Mouse (Mus musculus) adipose tissue, adult 10 weeks (tissue): ENCODE measurements around the gene Mdc1. TPM values are rescaled to one million over a fixed set of nuclear protein-coding genes. Genes with fewer than 3 reads are reported as not detected.

ENCODE experiments used
- polyA plus RNA-seq: library from polyadenylated mRNA; stranded (reverse); fragments of 350-450 nt; fragmentation: Illumina TruSeq; extraction: RNeasy Lipid Tissue Mini Kit (QIAGEN cat#74804); gene quantifications from one replicate; pipeline ENCODE4 v1.2.3, GENCODE M21; 2014; ENCODE audit warnings: low read depth, low replicate concordance

Mdc1 gene
- 18.2 TPM for polyA plus RNA-seq

GRCm38 (mm10) chr17:35841076-35841950, at the start of gene Mdc1:
Gene Mdc1, plus strand, starts transcription at chr17:35841515.

GRCm38 (mm10) chr17:35821439-35822430, 19.6 kb upstream of the Mdc1 start, which contains the start of gene Ier3:
Gene Ier3, plus strand, starts transcription at chr17:35821684.

GRCm38 (mm10) chr17:35822964-35823937, 18.1 kb upstream of the Mdc1 start, which contains the start of gene Flot1:
Gene Flot1, plus strand, starts transcription at chr17:35823230.

GRCm38 (mm10) chr17:35838122-35838544, 3.2 kb upstream of the Mdc1 start, which contains the start of gene Tubb5:
Gene Tubb5, minus strand, starts transcription at chr17:35838306.

GRCm38 (mm10) chr17:35861198-35861857, 20.0 kb downstream of the Mdc1 start, which contains the start of gene Nrm:
Gene Nrm, plus strand, starts transcription at chr17:35861318.

GRCm38 (mm10) chr17:35865481-35866280, 24.4 kb downstream of the Mdc1 start, which contains the start of gene Ppp1r18:
Gene Ppp1r18, plus strand, starts transcription at chr17:35865593.

GRCm38 (mm10) chr17:35879245-35880057, 38.1 kb downstream of the Mdc1 start, which contains the start of gene Dhx16:
Gene Dhx16, plus strand, starts transcription at chr17:35879819.

GRCm38 (mm10) chr17:35896781-35897643, 55.7 kb downstream of the Mdc1 start, which contains the start of gene 2310061I04Rik:
Gene 2310061I04Rik, minus strand, starts transcription at chr17:35897431.

Other genes starting within 250 kb of the Mdc1 start
- 0.82 TPM for gene Sfta2, start 240.0 kb upstream of the Mdc1 start, polyA plus RNA-seq
- not detected for gene Gm9573, start 214.9 kb upstream of the Mdc1 start, polyA plus RNA-seq
- not detected for gene Mucl3, start 197.8 kb upstream of the Mdc1 start, polyA plus RNA-seq
- 13.1 TPM for gene Vars2, start 173.9 kb upstream of the Mdc1 start, polyA plus RNA-seq
- 14.5 TPM for gene Gtf2h4, start 167.8 kb upstream of the Mdc1 start, polyA plus RNA-seq
- gene Ddr1, start 136.9 kb upstream of the Mdc1 start, polyA plus RNA-seq: 40.9 TPM
- gene Ier3, start 19.8 kb upstream of the Mdc1 start, polyA plus RNA-seq: 31.3 TPM
- gene Flot1, start 18.3 kb upstream of the Mdc1 start, polyA plus RNA-seq: 61.9 TPM
- gene Tubb5, start 3.2 kb upstream of the Mdc1 start, polyA plus RNA-seq: 113 TPM
- gene Nrm, start 19.8 kb downstream of the Mdc1 start, polyA plus RNA-seq: 4.6 TPM
- 31.0 TPM for gene Ppp1r18, start 24.1 kb downstream of the Mdc1 start, polyA plus RNA-seq
- 39.2 TPM for gene Dhx16, start 38.3 kb downstream of the Mdc1 start, polyA plus RNA-seq
- gene 2310061I04Rik, start 55.9 kb downstream of the Mdc1 start, polyA plus RNA-seq: 35.5 TPM
- gene Atat1, start 68.6 kb downstream of the Mdc1 start, polyA plus RNA-seq: 35.7 TPM
- 47.0 TPM for gene Mrps18b, start 74.9 kb downstream of the Mdc1 start, polyA plus RNA-seq
- gene Ppp1r10, start 74.9 kb downstream of the Mdc1 start, polyA plus RNA-seq: 32.1 TPM
- gene Abcf1, start 128.2 kb downstream of the Mdc1 start, polyA plus RNA-seq: 54.8 TPM
- gene Gnl1, start 138.3 kb downstream of the Mdc1 start, polyA plus RNA-seq: 40.8 TPM
- gene Prr3, start 138.7 kb downstream of the Mdc1 start, polyA plus RNA-seq: 23.2 TPM
- gene H2-T24, start 179.0 kb downstream of the Mdc1 start, polyA plus RNA-seq: 2.4 TPM
- 86.6 TPM for gene H2-T23, start 191.3 kb downstream of the Mdc1 start, polyA plus RNA-seq
- gene H2-T22, start 201.2 kb downstream of the Mdc1 start, polyA plus RNA-seq: 77.1 TPM
- gene Gm6034, start 201.4 kb downstream of the Mdc1 start, polyA plus RNA-seq: not detected
- 0.38 TPM for gene Gm11127, start 216.9 kb downstream of the Mdc1 start, polyA plus RNA-seq